Mouse (Mus musculus) cerebellum, postnatal 36 days (tissue): ENCODE results near the gene Gpr4.

Source experiments
- DNase-seq, 2 experiments: peaks; one replicate each; pipeline ENCODE4 v3.0.0; 2021 to 2022; ENCODE audit warnings: mixed read lengths in 2 of 2

The Gpr4 gene

DNA sequence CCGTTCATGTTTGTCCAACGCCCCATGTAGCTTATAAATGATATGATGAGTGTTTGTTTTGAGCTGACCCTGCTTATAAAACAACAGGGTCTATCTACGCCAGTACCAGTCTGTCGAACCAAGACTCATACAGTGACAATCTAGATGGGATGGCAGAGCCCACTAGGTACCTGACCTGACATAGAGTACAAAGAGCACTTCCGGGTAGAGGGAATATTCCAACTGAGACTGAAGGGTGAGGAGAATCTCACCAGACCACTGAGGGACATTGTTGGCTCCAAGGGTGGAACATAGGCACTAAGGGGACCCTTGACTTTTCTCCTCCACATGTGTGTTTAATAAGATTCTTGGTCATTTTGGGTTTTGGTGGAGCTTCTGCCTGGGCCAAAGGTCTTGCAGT is 17.1 kb downstream of the Gpr4 start:
- no peak for DNase-seq

DNA sequence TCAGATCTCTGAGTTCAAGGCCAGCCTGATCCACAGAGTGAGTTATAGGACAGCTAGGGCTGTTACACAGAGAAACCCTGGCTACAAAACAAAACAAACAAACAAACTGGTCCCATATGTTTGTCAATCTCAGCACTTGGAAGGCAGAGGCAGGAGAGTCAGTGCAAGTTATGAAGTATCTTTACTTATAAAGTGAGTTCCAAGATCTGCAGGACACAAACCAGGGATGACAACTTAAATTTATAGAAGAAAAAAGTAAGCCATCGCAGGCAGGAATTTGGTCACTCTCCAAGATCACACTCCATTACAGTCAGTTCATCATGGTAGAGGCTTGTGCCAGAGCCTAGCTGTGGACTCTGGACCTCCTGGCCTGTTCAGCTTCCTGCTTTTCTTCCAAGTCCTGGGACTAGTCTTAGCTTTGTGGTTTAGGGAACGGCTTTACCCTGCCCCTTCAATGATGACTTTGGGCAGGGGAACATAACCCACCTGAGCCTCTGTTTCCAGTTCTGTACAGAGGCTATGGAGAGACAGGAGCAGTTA is 17.8 kb downstream of the Gpr4 start:
- no peak for DNase-seq

DNA sequence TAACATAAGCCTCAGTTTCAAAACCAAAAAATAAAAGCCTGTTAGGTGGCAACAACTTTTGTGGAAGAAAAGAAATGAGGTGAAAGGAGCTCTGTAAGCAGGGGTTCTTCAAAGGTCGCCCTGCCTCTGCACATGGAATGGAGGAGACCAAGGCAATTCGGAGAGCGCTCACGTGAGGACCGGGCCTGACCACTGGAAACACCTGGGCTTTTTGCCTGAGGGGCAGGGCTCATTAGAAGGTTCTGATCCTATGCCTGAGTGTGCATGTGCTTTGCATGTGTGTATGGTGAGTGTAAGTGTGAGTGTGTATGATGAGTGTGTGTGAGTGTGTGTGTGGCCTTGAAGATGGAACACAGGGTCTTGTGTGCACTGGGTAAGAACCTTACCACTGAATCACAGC is 18.6 kb downstream of the Gpr4 start:
- DNase-seq, result no peak

DNA sequence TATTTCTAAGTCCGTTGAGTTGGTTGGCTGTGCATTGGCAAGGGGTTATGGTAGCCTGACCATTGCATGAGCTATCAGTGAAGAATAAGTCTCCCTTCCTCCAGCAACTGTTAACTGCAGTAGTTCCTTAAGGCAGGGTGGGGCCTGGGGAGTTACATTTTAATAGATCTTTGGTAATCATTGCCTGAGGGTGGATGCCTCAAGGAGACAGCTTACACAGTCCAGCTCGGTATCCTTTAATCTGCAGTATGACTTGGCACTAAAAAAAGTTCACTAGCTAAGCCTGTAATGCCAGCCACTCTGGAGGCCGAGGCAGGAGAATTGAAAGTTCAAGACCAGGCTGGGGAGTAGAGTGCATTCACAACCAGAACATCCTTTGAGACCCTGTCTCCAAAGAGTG is 19.5 kb downstream of the Gpr4 start:
- DNase-seq, result no peak

DNA sequence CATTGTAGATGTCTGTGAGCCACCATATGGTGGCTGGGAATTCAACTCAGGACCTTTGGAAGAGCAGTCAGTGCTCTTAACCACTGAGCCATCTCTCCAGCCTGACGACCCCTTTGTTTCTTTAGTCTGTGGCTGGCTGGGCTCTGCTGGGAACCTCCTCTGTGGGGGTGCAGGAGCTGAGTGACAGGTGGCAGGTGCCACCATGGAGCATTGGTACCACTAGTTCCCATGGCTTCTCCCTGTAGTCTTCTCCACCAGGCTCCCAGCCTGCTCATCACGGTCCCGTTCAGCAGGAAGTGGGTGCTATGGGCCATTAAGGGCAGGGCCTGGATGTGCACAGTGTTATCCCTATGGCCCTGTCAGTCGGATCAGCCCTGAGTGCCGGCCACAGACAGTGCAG is 22.3 kb downstream of the Gpr4 start:
- no peak for DNase-seq

DNA sequence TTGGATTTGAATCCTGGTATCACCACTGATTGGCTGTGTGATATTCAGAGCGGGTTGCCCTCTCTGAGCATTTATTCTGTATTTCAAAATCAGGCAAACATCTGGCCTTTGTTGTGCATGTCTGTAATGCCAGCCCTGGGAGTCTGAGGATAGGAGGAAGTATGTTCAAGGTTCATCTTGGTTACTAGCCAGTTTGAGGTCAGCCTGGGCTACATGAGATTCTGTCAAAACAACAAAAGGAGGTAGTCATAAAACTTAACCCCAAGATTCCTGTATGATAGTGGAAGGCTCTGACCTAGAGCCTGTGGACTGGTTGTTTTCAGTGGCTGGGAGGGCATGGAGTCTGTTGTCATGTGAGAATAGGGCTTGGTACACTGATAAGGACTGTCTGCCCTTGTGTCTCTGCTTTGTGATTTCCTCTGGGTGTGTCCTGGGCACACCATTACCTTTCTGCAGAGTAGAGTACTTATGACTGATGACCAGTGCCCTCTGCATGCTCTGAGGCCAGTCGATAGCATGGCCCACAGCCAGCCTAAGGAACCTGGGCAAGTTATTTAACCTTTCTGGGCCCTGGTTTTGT is 22.8 kb downstream of the Gpr4 start:
- no peak for DNase-seq

DNA sequence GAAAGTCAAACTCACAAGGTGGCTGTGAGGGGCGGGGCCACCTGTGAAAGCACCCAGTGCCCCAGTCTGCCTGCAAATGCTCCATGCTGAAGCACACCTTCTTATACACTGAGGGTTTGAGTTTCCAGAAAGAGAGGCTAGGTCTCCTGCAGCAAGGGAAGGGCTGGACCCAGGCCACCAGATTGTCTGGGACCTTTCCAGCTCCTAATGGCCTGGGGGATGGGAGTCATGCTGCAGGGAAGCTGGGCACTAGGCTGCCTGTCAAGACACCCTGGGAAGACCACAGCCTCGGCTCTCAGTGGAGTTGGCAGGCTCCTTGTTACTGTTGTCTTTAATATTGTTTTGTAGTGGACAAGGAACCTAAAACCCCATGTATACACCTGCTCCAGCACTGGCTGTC is 24.1 kb downstream of the Gpr4 start:
- DNase-seq, result no peak

DNA sequence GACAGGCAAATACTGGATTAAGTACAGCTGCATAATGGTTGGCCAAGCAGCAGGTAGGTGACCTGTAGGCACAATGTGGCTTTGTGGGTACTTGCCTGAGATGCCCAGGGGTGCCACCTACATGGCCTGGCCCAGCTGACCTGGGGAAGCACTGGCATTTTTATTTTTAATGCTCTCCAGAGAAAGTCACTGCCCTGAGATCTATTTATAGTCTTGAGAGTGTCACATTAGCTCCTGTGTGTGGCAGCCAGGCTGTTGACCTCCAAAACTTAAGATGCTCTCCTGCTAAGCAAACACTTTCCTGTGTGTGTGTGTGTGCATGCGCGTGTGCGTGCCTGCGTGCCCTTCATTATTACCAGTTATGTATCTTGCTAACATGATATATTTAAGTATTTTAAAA is 26.0 kb downstream of the Gpr4 start:
- no peak for DNase-seq

DNA sequence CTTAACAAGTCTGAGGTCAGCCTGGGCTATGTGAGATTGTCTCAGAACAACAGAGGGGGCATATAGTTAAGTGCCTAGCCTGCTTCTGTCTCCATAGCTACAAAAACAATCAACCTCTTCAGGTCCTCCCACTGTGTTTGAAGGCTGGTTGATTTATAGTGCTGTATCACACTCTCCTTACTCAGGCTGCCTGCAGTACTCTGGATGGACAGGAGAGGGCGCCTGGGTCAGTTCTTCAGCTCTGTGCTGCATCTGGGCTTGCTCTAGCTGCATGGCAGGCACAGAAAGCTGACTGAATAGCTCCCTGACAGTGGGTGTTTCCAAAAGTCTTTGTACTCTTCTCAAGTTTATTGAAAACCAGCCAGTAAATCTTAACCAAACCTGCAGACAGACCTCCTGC is 27.1 kb downstream of the Gpr4 start:
- DNase-seq, result peak; percentile 93 to 97

DNA sequence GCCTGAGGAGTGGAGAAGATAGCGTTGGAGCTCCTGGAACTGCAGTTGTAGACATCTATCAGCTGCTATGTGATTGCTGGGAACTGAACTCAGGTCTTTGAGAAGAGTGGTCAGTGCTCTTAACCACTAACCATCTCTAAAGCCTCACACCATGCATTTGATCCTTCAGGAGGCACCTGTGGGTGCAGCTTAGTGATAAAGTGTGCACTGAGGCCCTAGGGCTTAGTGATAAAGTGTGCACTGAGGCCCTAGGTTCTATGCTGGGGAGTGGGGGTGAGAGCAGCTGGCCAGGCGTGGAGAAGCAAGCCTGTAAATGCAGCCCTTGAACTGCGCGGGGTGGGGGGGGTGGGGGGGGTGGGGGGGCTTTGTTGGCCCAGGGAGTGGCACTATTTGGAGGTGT is 27.6 kb downstream of the Gpr4 start:
- DNase-seq, result no peak

DNA sequence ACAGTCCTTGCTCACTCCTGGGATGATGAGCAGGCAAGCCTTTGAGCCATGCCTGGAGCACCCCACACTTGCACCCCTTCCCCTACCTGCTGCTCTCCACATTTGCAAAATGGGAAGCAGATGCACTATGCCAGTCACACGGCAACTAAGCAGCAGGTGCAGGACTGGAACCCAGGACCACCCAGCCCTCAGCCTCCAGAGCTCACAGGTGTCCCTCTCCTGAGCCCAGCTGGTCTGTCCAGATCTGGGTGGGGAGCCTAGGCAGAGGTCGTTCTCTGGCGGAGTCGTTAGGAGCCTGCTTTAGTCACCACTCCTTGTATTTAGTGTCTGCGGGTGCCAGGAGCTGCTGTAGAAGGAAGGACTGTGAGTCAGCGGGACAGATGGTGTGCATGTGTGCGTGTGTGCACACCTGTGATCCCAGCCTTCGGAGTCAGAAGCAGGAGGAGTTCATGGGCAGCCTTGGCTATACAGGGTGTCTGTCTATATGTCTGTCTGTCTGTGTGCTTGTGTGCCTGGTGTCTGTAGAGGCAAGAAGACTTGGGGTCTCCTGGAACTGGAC is 28.6 kb downstream of the Gpr4 start:
- no peak for DNase-seq

DNA sequence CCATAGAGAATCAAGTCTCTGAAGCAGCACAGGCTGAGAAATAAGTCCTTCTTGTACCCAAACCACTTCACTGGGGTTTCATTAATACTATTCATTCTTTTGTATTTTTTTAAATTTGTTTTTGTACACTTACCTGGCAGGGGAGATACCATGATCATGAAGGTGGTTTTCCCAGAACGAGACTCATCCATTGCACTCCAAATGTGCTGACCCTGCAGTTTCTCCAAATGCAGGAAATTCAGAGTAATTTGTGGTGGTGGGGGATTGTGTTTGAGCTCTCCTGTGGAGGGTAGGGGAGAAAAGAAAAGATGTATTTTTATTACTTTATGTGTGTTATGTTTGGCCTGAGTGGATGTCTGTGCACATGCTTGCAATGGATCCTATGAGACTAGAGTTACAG is 29.7 kb downstream of the Gpr4 start:
- no peak for DNase-seq

DNA sequence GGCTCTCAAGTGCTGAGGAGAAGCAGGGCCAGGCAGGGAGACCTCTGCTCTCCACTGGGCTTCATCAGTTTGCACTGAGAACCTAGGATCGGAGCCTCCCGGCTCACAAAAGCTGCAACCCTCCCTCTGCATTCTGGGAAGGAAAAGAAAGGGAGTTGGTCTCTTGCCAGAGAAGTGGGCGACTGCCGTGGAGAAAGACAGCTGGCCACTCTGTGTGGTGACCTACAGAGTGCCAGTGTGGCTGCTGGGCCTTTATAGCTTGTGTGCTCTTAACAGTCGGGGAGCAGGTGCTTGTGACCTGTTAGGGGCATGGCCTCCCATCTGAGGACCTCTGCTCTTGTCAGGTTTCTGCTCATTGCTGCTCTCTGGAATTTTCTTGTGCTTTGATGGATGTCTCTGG is 31.5 kb downstream of the Gpr4 start:
- DNase-seq, result no peak

DNA sequence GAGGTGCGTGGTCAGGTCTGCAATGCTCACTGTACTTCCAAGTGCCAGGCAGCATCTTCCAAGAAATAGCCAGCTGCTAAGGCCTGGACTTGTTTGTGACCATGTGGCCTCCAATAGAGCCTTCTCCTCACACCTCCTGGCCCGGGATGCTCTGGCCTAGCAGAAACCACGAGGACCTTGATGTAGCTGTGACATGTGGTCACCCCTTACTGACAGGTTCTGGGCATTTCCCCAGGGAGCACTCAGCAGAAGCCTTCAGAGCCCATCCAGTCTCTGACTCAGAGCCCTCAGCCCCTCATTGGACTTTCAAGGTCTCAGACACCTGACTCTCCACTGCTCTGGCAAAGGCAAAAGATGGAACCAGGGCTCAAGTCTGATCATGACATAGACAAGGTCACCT is 32.7 kb downstream of the Gpr4 start:
- no peak for DNase-seq

DNA sequence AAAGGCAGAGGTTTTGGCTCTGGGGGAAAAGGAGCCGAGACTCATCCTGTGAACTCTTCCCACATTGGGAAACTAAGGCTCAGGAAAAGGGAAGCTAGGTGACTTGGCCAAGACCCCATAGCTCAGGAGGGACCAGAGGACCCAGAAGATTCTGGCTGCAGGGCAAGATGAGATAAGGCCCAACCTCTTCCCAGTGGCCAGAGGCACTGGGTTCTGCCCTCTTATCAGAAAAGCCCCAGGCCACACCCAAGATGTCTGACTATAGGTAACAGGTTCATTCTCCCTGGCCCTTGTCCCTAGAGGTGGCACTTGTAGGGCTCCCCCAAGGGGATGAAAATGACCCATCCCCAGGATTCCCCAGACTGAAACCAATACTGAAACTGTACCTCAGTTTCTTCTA is 34.5 kb downstream of the Gpr4 start:
- no peak for DNase-seq

DNA sequence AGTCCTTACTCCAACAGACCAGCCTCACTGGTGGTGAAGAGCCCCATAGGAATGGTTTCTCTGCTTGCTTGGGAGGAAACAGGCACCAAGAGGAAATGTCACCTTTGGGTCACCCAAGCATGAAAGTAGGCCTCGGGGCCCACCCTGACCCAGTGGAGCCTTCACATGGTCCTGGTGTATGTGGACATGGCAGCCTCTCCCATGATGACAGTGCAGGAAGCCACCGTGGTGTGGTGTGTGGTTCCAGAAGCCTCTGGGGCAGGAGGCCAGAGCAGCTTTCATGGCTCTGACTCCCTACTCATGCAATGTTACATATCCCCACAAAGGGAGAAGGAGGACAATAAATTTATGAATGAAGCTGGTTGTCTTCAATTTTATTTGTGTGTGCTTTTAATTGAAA is 35.2 kb downstream of the Gpr4 start:
- DNase-seq, result no peak

DNA sequence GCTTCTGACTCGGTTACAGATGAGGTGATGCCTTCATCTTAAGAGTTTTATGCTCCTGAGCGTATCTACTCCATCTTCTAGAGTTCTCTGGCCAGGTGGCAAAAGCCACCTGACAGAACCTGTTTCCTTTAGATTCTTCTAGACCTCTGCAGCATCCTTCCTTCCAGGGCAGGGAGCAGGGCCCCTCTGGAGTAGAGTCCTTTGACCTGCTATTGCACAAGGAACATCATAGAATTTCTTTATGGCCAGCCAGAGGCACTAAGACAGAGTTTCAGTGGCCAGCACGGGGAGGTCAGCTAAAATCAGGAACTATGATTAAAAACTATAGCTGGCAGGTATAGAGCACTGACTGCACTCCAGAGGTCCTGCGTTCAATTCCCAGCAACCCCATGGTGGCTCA is 39.7 kb downstream of the Gpr4 start:
- no peak for DNase-seq

DNA sequence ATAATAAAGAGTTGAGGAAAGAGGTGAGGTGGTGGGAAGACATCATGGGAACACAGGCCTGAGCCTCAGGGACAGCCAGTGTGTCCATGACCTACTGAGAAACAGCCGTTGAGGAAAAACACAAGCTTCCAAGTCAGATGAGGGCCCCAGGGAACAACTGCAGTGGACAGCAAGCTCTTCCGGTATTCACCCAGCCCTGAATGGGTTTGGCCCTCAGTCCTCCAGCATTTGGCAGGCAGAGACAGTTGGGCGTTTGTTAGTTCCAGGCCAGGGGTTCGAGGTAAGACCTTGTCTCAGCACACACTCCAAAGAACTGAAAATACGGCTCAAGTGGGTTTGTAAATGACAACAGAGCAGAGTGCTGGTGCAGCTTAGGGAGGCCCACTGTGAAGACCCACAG is 41.1 kb downstream of the Gpr4 start:
- no peak for DNase-seq

DNA sequence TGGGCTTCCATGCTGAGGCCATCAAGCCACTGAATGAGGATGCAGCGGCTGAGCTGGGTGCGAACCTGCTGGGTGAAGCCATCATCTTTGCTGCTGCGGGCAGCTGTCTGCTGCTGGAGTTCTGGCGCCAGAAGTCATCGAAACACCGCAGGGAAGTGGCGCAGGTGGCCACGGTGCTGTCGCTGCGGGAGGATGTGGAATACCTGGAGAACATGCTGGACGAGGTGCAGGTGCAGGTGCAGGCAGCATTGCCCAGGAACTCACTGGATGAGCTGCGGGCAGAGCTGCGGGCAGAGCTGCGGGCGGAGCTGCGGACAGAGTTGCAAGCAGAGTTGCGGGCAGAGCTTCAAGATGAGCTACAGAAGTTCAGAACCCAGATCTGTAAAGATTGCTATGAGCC is 43.1 kb downstream of the Gpr4 start:
- no peak for DNase-seq

DNA sequence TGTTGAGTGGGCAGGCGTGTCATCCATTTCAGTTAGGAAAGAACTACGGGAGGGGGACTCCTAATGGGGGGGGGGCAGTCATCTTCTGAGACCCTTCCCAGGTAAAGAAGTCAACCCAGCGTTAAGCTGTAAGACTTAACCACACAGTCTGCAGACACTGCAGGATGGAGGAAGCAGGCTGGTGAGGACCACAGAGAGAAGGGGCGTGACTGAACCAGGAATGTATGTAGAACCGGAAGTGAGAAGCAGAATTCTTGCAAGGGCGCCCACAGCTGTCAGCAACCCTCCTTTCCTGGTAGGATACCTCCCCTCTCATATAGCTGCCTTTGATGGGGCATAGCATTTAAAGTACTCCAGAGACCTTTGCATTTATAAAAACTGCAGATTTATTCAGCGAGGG is 44.2 kb downstream of the Gpr4 start:
- no peak for DNase-seq

DNA sequence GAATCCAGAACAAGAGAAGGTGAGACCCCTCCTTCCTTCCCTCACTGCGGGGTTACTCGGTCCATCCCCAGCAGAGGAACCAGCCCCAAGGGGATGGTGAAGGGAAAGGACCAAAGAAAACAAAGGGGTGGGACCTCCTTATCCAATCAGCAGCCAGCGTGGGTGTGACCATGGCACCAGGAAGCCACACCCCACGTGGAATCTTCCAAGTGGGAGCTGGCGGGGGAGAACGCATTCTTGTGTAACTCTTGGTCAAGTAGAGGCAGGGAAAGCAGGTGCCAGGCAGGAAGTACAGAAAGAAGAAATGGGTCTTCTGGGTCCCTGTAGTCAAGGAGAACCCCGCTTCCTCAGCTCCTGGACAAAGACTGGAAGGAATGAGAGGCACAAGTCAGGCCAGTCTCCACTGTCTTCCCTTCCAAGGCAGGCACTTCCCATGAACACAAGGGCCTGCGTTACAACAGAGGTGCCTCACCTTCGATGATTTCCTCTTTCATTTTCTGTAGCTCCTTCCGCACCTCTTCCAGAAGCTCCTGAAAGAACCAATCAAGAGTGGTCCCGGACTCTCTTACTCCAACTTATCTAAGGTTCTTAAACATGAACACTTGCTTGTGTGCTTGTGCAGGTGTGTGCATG is 45.2 kb downstream of the Gpr4 start:
- no peak for DNase-seq

DNA sequence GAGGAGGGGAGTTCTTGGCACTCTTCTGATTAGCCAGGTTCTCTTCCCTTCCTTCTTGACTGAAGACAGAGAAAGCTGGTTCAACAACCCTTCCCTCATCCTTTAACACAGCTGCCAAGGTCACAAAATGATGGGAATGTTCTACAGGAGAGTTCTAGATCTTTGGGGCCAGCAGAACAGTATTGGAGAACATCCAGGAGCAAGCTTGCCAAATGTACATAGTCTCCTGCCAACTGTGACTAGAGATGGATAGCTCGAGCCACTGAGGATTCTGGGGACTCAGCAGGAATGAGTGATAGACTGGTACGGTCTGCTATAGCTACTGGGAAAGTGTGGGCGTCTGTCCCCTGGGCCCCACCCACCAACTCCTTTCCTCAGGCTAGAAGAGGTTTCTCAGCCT is 46.0 kb downstream of the Gpr4 start:
- peak in 1 of 2 experiments; percentile 45 for DNase-seq

DNA sequence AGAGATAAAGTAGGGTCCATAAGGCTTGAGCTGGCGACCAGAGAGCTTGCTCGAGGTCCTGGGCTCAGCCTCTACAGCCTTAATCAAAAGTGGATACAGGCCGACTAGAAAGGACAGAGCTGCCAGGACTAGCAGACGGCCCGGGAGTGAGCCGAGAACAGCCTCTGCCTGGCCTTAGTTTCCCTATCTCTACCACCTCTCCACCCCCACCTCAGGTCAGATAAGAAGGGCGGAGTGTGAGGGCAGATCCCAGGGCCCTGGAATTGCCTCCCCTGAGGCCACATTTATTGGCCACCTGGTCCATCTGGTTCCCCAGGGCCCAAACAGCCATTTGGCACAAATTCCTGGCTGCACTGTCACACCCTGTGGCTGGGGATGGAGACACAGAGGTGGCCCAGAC is 52.8 kb downstream of the Gpr4 start:
- peak; percentile 45 to 54 for DNase-seq

DNA sequence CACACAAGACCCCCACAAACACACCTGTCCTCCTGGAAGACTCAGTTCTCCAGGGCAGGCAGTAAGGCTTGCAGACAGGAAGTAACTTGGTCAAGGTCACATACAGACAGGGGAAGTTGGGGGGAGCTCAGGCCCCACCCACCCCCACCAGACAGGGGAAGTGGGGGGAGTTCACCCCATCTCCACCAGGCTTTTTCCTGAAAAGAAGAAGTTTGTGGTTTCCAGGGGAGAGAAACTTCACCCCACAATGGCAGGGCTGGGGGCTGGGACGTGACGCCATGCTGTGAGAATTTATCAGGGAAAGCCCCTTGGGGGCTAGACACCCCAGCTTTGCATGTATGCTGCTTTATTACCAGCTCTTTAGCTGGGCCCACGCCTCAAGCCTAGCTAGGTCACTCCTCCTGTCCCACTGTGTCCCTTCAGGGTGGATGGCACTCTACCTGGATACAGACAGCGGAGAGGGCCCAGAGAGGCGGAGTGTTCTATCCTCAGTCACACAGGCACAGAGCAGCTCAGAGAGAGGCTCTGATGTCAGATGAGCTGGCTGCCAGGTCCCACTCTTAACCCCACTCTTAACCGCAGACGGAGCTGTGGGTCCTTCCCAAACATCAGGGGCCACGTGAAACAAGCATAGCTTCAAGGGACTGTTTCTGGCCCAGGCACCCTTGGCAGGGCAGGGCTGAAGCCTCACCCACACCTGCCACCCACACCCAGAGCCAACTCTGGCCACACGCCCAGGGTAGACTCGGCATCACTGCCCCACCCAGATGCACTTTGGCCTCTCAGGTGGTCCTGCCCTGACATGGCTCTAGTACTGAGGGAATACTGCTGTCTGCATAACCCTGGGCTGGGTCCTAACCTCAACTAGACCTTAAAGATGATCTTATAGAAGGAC is 53.8 kb downstream of the Gpr4 start:
- peak in 1 of 2 experiments; percentile 46 for DNase-seq
